Mouse (Mus musculus): Measurements from ENCODE around the gene Trim58.

The Trim58 gene

GRCm38 (mm10) chr11:58655151-58655550 is 14.9 kb downstream of the Trim58 start:
- DNase-seq: no peak

DNA sequence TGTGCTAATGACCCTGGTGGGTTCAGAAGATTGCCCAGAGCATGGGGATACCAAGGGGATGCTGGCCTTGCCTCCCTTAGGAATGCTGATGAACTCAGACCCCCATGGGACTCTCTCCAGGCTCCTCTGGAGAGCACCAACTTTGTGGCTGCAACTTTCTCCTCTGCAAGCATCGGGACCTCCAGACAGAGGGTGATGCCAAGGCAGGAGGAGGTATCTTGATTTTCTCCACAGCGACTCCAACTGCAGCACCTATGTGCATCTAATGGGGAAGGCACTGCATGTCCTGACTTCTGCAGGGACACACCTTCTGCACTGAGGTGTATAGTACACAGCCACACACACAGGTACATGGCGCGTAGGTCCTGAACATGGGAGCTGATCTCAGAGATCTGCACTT is 18.3 kb downstream of the Trim58 start, which contains the start of gene Olfr322:
TSS of gene Olfr322 (plus strand) at position 187 of the 400 bp plus-strand sequence.
- no peak for DNase-seq

DNA sequence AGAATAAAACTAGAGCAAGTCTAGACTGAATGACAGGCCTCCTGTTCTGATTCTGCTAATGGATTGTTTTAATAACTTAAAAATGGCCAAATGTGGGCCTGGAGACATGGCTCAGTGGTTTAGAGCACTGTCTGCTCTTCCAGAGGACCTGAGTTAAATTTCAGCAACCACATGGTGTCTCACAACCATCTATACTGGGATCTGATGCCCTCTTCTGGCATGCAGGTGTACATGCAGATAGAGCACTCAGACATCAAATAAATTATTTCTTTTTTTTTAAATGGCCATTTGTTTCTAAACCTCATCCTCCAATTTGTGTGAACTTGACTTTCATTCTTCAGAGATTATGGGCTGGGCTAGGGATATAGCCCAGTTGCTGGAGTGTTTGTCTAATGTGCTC is 29.0 kb downstream of the Trim58 start:
- DNase-seq: no peak

DNA sequence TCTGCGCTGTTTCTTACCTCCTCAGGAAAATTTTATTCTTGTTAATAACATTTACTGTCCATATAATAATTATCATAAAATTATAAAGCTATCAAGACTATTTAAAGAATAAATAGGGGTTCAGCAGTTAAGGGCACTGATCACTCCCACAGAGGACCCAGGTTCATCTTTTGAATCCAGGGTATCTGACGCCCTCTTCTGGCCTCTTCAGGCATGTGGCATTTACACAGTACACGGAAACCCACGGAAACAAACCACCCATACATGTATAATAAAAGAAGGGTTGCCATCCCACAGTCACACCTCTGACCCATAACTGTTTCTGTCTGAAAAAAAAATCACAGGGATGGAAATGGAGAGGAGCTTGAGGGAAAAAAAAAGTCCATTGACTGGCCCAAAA is 31.6 kb downstream of the Trim58 start:
- DNase-seq: no peak

GRCm38 (mm10) chr11:58680799-58681198 is 40.5 kb downstream of the Trim58 start, which contains the start of gene Olfr320:
Olfr320 (plus strand) TSS chr11:58681099.
- DNase-seq: no peak

DNA sequence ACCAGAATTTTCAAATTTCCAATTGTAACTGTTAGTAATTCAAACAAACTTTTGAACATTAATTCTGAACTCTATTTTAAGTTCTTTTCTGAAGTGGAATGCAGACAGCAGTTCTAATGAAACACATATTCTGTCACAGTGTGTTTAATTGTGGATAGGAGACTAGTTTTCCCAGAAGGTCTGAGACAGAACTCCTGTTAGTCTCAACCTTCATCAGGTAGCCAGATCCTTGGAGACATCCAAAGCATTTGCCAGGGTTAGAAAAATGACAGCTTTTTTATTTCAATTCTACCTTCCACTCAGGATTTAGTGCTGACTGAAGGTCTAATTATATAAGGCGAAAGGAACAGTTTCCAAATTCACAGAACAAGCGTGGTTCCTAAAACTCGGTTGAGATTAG is 58.6 kb downstream of the Trim58 start, which contains the start of gene Olfr319:
TSS of gene Olfr319 (plus strand) at position 301 of the 400 bp plus-strand sequence.
- DNase-seq: no peak
